Comparison of ENCODE assay signal across 8 mouse cellular contexts in the genomic region with DNA sequence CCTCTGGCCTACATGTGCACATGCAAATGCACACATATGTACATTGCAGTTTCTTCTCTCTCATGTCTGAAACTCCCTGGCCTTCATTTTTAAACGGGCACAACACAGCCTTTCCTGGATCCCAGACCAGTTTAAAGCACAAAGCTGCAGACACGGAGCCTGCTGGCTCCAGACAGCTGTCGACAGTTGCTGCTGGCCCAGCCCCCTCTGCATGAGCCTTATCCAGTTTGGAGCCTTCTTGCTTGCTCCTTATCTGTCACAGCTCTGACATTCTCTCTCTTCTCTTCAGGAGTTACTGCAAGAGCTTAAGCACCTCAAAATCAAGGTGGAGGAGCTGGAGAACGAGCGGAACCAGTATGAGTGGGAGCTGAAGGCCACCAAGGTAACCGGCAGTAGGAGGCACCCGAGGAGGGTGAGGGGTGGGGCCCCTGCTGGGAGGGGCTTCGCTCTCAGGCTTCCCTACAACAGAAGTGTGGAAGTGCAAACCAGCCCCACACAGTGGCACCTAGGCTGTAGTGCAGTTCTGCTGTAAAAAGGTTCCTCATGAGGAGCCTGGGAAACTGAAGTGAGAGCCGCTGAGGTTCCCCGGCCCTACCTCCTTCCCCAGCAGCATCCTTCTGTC. TPM values are rescaled to one million over a fixed set of nuclear protein-coding genes. Genes with fewer than 3 reads are reported as not detected.
A peak's percentile ranks its signal among the peaks of the same experiment; 100 is the strongest.
DNase-seq lines count a peak whose midpoint lies in the region; ATAC-seq and TF ChIP-seq lines count a peak whose summit lies in the region.

No protein-coding gene starts in this region.

- 0 out of 2 replicates have a peak, but pooled peaks cover 6% of the 10 kb centered on the region for H3K4me1 ChIP-seq in hindbrain, embryonic 14.5 days (replicated peaks; ENCODE audit: control insufficient read depth, insufficient read depth, low read length)
- H3K4me1 ChIP-seq in lung, postnatal 0 days (ENCODE audit: insufficient read depth, low read depth, low read length) = no peaks in the 10 kb centered on the region

- peak overlapping the region; percentile 44 for H3K4me2 ChIP-seq in hindbrain, embryonic 14.5 days (replicated peaks)
- peak overlapping the region; percentile 39 for H3K4me2 ChIP-seq in lung, postnatal 0 days (replicated peaks; ENCODE audit: low read depth, low read length)

- H3K27ac ChIP-seq in hindbrain, embryonic 14.5 days = no peak overlapping the region; the same call in 1 of the 2 replicates
- peak overlapping the region; percentile 69 for H3K27ac ChIP-seq in lung, postnatal 0 days (ENCODE audit: low read length)

- WGBS in hindbrain, embryonic 14.5 days = 3% methylated on average over 10 of the region's 10 CpGs
- WGBS in lung, postnatal 0 days = 2% methylated on average over 10 of the region's 10 CpGs

- 0 out of 2 replicates have a peak overlapping the region, but pooled peaks have one; percentile 13 for H3K4me3 ChIP-seq in hindbrain, embryonic 14.5 days (replicated peaks; ENCODE audit: low read length)
- peak overlapping the region; percentile 10; the same call in 1 of the 2 replicates for H3K4me3 ChIP-seq in lung, postnatal 0 days (ENCODE audit: low read depth, low read length)

- no peak; the same call in 1 of the 2 replicates for TF ChIP-seq EP300 in lung, postnatal 0 days (IDR thresholded peaks at IDR 0.05)

- no peaks in the 10 kb centered on the region for H3K36me3 ChIP-seq in hindbrain, embryonic 14.5 days (replicated peaks; ENCODE audit: control insufficient read depth, insufficient read depth)
- peaks cover 6% of the 10 kb centered on the region; the same call in 1 of the 2 replicates for H3K36me3 ChIP-seq in lung, postnatal 0 days (ENCODE audit: insufficient read depth, low read length)

- H3K9ac ChIP-seq in hindbrain, embryonic 14.5 days = no peak overlapping the region
- no peak overlapping the region for H3K9ac ChIP-seq in lung, postnatal 0 days (replicated peaks; ENCODE audit: low read depth)

- no peaks in the 10 kb centered on the region for H3K9me3 ChIP-seq in hindbrain, embryonic 14.5 days (ENCODE audit: control insufficient read depth, low read length)
- H3K9me3 ChIP-seq in lung, postnatal 0 days (ENCODE audit: low read length) = no peaks in the 10 kb centered on the region

- DNase-seq in MN1 (ENCODE audit: low spot score) = peak; percentile 77
- DNase-seq in cerebellum, adult 9-11 months = peak; percentile 15
- peak; percentile 35 to 58 for DNase-seq in frontal cortex, postnatal 25 days (ENCODE audit: low spot score in 2 of 2)
- peak; percentile 70 for DNase-seq in hindbrain, embryonic 14.5 days (ENCODE audit: low spot score)
- peak; percentile 37 to 64 for DNase-seq in layer of hippocampus, postnatal 14 days (ENCODE audit: low spot score in 2 of 2)
- peak; percentile 93 for DNase-seq in lung, postnatal 0 days (ENCODE audit: low spot score)
- DNase-seq in ovary, postnatal 14 days (ENCODE audit: low spot score) = peak; percentile 70
- DNase-seq in thymus, postnatal 0 days (ENCODE audit: low spot score) = peak; percentile 92

- peak; percentile 91 for ATAC-seq in hindbrain, embryonic 14.5 days (ENCODE audit: low FRiP score)
- peak; percentile 97 for ATAC-seq in lung, postnatal 0 days

- H3K27me3 ChIP-seq in hindbrain, embryonic 14.5 days (ENCODE audit: control insufficient read depth, insufficient read depth, low read length) = no peaks in the 10 kb centered on the region
- H3K27me3 ChIP-seq in lung, postnatal 0 days (replicated peaks; ENCODE audit: insufficient read depth, low read length) = no peaks in the 10 kb centered on the region

- TF ChIP-seq CTCF in lung, postnatal 0 days (IDR thresholded peaks at IDR 0.05) = peak; percentile 82

RNA-seq across cellular contexts. Expression of gene Cyb5r2, which starts 49.2 kb away (rescaled TPM):
- 0.11 and 0.12 TPM in 2 replicates for polyA plus RNA-seq in hindbrain, embryonic 14.5 days (2014; fragmentation: Nextera tagmentation; extraction: Ambion mirVana)
- not detected for total RNA-seq in layer of hippocampus, postnatal 14 days (2021)
- polyA plus RNA-seq in lung, postnatal 0 days (2015; fragmentation: Nextera tagmentation; extraction: Ambion mirVana) = 0.07 and 0.12 TPM in 2 replicates
- 0.08 and 0.10 TPM in 2 replicates for polyA plus RNA-seq in thymus, postnatal 0 days (2015; fragmentation: Nextera tagmentation; extraction: Ambion mirVana)

Comparison
In these comparisons a context has a peak if more than half of its experiments do, and no peak if none do; other contexts are left out.
1. DNase-seq: peak in every context shown above with its lines; median percentile 93 in lung, postnatal 0 days; 92 in thymus, postnatal 0 days; 77 in MN1; 70 in hindbrain, embryonic 14.5 days; 70 in ovary, postnatal 14 days; 50 in layer of hippocampus, postnatal 14 days; 46 in frontal cortex, postnatal 25 days; 15 in cerebellum, adult 9-11 months.